10 mouse cellular contexts compared by ENCODE assay signal in the genomic region with DNA sequence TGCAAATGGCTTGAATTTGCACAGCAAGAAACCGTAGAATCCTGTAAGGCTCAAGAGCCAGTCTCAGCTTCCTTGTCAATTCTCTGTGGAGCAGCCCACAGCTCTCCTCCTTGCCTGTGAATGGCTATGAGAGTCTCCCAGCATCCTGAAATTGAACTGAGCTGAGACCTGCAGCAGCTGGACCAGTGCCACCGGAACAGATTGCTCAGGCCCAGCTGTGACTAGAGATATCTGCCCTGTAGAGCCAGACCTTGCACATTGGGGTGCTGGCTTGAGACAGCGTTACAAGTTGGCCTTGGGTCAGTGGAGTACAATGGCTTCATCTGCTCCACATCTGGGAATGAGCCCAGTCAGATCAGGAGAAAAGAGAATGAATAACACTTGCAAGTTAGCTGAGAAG.
DNase-seq lines count a peak whose midpoint lies in the region; ATAC-seq lines count a peak whose summit lies in the region.
"Had no signal": no experiment of that assay in that cellular context is flagged by ENCODE, and none has a peak within 500 bp of the region (broad histone marks: within the 10 kb centered on the region; RNA-seq: fewer than 3 reads in every experiment).

No protein-coding gene starts in this region.

- no peak for ATAC-seq in hindbrain, embryonic 11.5 days (ENCODE audit: low FRiP score)
- no peak for ATAC-seq in hindbrain, embryonic 12.5 days (ENCODE audit: low FRiP score)
- ATAC-seq in kidney, embryonic 15.5 days (replicated peaks; ENCODE audit: low FRiP score), result no peak
- ATAC-seq in kidney, embryonic 14.5 days (ENCODE audit: low FRiP score, low TSS enrichment), result no peak

- H3K27me3 ChIP-seq in hindbrain, embryonic 11.5 days (ENCODE audit: control insufficient read depth, insufficient read depth, low read length), result no peaks in the 10 kb centered on the region
- no peaks in the 10 kb centered on the region for H3K27me3 ChIP-seq in hindbrain, embryonic 12.5 days
- H3K27me3 ChIP-seq in kidney, embryonic 15.5 days, result no peaks in the 10 kb centered on the region
- no peaks in the 10 kb centered on the region for H3K27me3 ChIP-seq in kidney, embryonic 14.5 days (ENCODE audit: control insufficient read depth, insufficient read depth, low read length)
- H3K27me3 ChIP-seq: hindbrain, embryonic 15.5 days had no signal

- H3K4me3 ChIP-seq in hindbrain, embryonic 11.5 days (ENCODE audit: low read depth, low read length), result no peak overlapping the region
- no peak overlapping the region for H3K4me3 ChIP-seq in hindbrain, embryonic 12.5 days
- H3K4me3 ChIP-seq in kidney, embryonic 15.5 days (replicated peaks), result no peak overlapping the region
- no peak overlapping the region for H3K4me3 ChIP-seq in kidney, embryonic 14.5 days (ENCODE audit: low read length)
- H3K4me3 ChIP-seq: hindbrain, embryonic 15.5 days had no signal

- DNase-seq in hindbrain, embryonic 11.5 days (ENCODE audit: low spot score), result peak; percentile 3
- peak; percentile 35 for DNase-seq in brain, adult 2 months (ENCODE audit: low read depth, low spot score)
- peak; percentile 20 for DNase-seq in cerebellum, postnatal 36 days
- DNase-seq in left cerebral cortex, adult 9 months (ENCODE audit: low spot score in 2 of 2), result peak; percentile 8 to 24
- DNase-seq in spleen, postnatal 4 days (ENCODE audit: low spot score in 2 of 2), result no peak

- no peak overlapping the region for H3K27ac ChIP-seq in hindbrain, embryonic 11.5 days (ENCODE audit: low read depth, low read length)
- no peak overlapping the region for H3K27ac ChIP-seq in hindbrain, embryonic 12.5 days
- no peak overlapping the region for H3K27ac ChIP-seq in kidney, embryonic 15.5 days
- no peak overlapping the region for H3K27ac ChIP-seq in kidney, embryonic 14.5 days (ENCODE audit: low read depth, low read length)
- H3K27ac ChIP-seq: hindbrain, embryonic 15.5 days; liver, embryonic 14.5 days had no signal

- no peak overlapping the region for H3K4me2 ChIP-seq in hindbrain, embryonic 11.5 days (replicated peaks; ENCODE audit: low read depth, low read length)
- H3K4me2 ChIP-seq in hindbrain, embryonic 12.5 days (replicated peaks), result no peak overlapping the region
- H3K4me2 ChIP-seq in kidney, embryonic 15.5 days, result no peak overlapping the region
- H3K4me2 ChIP-seq in kidney, embryonic 14.5 days (replicated peaks; ENCODE audit: low read depth, low read length), result no peak overlapping the region
- H3K4me2 ChIP-seq: hindbrain, embryonic 15.5 days had no signal

- 54% methylated on average over 3 of the region's 3 CpGs for WGBS in hindbrain, embryonic 11.5 days
- WGBS in hindbrain, embryonic 12.5 days, result 42% methylated on average over 3 of the region's 3 CpGs
- 70% methylated on average over 3 of the region's 3 CpGs for WGBS in kidney, embryonic 15.5 days
- 79% methylated on average over 3 of the region's 3 CpGs for WGBS in kidney, embryonic 14.5 days

- no peaks in the 10 kb centered on the region for H3K9me3 ChIP-seq in hindbrain, embryonic 11.5 days (ENCODE audit: control insufficient read depth, low read length)
- H3K9me3 ChIP-seq in hindbrain, embryonic 12.5 days (replicated peaks), result no peaks in the 10 kb centered on the region
- no peaks in the 10 kb centered on the region for H3K9me3 ChIP-seq in kidney, embryonic 15.5 days (replicated peaks)
- H3K9me3 ChIP-seq in kidney, embryonic 14.5 days (ENCODE audit: control insufficient read depth, low read length), result no peaks in the 10 kb centered on the region
- H3K9me3 ChIP-seq: hindbrain, embryonic 15.5 days had no signal

- H3K4me1 ChIP-seq in hindbrain, embryonic 11.5 days (replicated peaks; ENCODE audit: control insufficient read depth, insufficient read depth, low read length), result peaks cover 4% of the 10 kb centered on the region
- H3K4me1 ChIP-seq in hindbrain, embryonic 12.5 days, result peaks cover 16% of the 10 kb centered on the region
- H3K4me1 ChIP-seq in kidney, embryonic 15.5 days, result no peaks in the 10 kb centered on the region
- no peaks in the 10 kb centered on the region for H3K4me1 ChIP-seq in kidney, embryonic 14.5 days (ENCODE audit: control insufficient read depth, insufficient read depth, low read length)

- H3K36me3 ChIP-seq in hindbrain, embryonic 11.5 days (ENCODE audit: control insufficient read depth, insufficient read depth, low read length), result no peaks in the 10 kb centered on the region
- no peaks in the 10 kb centered on the region for H3K36me3 ChIP-seq in hindbrain, embryonic 12.5 days
- H3K36me3 ChIP-seq in kidney, embryonic 15.5 days, result no peaks in the 10 kb centered on the region
- H3K36me3 ChIP-seq in kidney, embryonic 14.5 days (ENCODE audit: control insufficient read depth, insufficient read depth, low read length), result no peaks in the 10 kb centered on the region
- H3K36me3 ChIP-seq: hindbrain, embryonic 15.5 days had no signal

- no peak overlapping the region for H3K9ac ChIP-seq in hindbrain, embryonic 11.5 days (ENCODE audit: low read depth, low read length)
- no peak overlapping the region for H3K9ac ChIP-seq in hindbrain, embryonic 12.5 days
- no peak overlapping the region for H3K9ac ChIP-seq in kidney, embryonic 15.5 days
- no peak overlapping the region for H3K9ac ChIP-seq in kidney, embryonic 14.5 days (ENCODE audit: low read depth, low read length)
- H3K9ac ChIP-seq: hindbrain, embryonic 15.5 days; liver, embryonic 14.5 days had no signal

Comparison
In these comparisons a context has a peak if more than half of its experiments do, and no peak if none do; other contexts are left out.
1. DNase-seq: peak in hindbrain, embryonic 11.5 days (single experiment), brain, adult 2 months (single experiment), cerebellum, postnatal 36 days (2 of 2) and left cerebral cortex, adult 9 months (2 of 2); none in spleen, postnatal 4 days (0 of 2).